Comparison of ENCODE assay signal across 7 mouse cellular contexts in the genomic region with DNA sequence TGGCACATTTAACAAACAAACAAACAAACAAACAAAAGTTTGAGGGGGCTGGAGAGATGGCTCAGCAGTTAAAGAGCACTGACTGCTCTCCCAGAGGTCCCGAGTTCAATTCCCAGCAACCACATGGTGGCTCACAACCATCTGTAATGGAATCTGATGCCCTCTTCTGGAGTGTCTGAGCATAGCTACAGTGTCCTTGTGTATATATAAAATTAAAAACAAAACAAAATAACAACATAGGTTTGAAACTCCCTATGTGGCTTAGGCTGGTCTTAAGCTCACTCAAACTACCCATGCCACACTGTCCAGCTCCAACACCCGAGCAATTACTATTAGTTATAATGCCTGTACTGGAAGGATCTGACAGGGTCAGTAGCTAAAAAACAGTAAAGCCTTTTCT. TPM values are rescaled to one million over a fixed set of nuclear protein-coding genes. Genes with fewer than 3 reads are reported as not detected.
DNase-seq lines count a peak whose midpoint lies in the region; ATAC-seq and TF ChIP-seq lines count a peak whose summit lies in the region.

No protein-coding gene starts in this region.

- peaks cover 4% of the 10 kb centered on the region for H3K4me1 ChIP-seq in lung, postnatal 0 days (ENCODE audit: insufficient read depth, low read depth, low read length)
- peaks cover 27% of the 10 kb centered on the region for H3K4me1 ChIP-seq in forebrain, embryonic 10.5 days
- peaks cover 6% of the 10 kb centered on the region; the same call in 1 of the 2 replicates for H3K4me1 ChIP-seq in limb, embryonic 14.5 days (ENCODE audit: control insufficient read depth, insufficient read depth, low read length)
- H3K4me1 ChIP-seq in stomach, postnatal 0 days (replicated peaks; ENCODE audit: control insufficient read depth, insufficient read depth): peaks cover 3% of the 10 kb centered on the region; the same call in 1 of the 2 replicates

- peak overlapping the region; percentile 88; the same call in 1 of the 2 replicates for H3K27ac ChIP-seq in lung, postnatal 0 days (ENCODE audit: low read length)
- no peak overlapping the region for H3K27ac ChIP-seq in forebrain, embryonic 10.5 days
- no peak overlapping the region for H3K27ac ChIP-seq in limb, embryonic 14.5 days (replicated peaks; ENCODE audit: low read depth, low read length)
- H3K27ac ChIP-seq in stomach, postnatal 0 days (replicated peaks): no peak overlapping the region

- peak overlapping the region; percentile 85; the same call in 1 of the 2 replicates for H3K4me2 ChIP-seq in lung, postnatal 0 days (replicated peaks; ENCODE audit: low read depth, low read length)
- peak overlapping the region; percentile 81 for H3K4me2 ChIP-seq in limb, embryonic 14.5 days (replicated peaks; ENCODE audit: low read depth, low read length, severe bottlenecking)
- H3K4me2 ChIP-seq in stomach, postnatal 0 days (replicated peaks; ENCODE audit: low read depth): peak overlapping the region; percentile 83

- TF ChIP-seq CTCF in lung, postnatal 0 days (IDR thresholded peaks at IDR 0.05): no peak
- TF ChIP-seq CTCF in stomach, postnatal 0 days (IDR thresholded peaks at IDR 0.05; ENCODE audit: low read depth): peak; percentile 23

- no peak for TF ChIP-seq EP300 in lung, postnatal 0 days (IDR thresholded peaks at IDR 0.05)
- TF ChIP-seq EP300 in stomach, postnatal 0 days (optimal IDR thresholded peaks at IDR 0.05): no peak

- H3K36me3 ChIP-seq in lung, postnatal 0 days (ENCODE audit: insufficient read depth, low read length): peaks cover 18% of the 10 kb centered on the region
- peaks cover 45% of the 10 kb centered on the region for H3K36me3 ChIP-seq in forebrain, embryonic 10.5 days (replicated peaks)
- H3K36me3 ChIP-seq in limb, embryonic 14.5 days (ENCODE audit: control insufficient read depth, insufficient read depth, low read length): peaks cover 19% of the 10 kb centered on the region
- H3K36me3 ChIP-seq in stomach, postnatal 0 days (ENCODE audit: control insufficient read depth, insufficient read depth, low read length): peaks cover 6% of the 10 kb centered on the region; the same call in 1 of the 2 replicates

- ATAC-seq in lung, postnatal 0 days: no peak
- no peak for ATAC-seq in limb, embryonic 14.5 days (ENCODE audit: low FRiP score, low read depth)
- ATAC-seq in stomach, postnatal 0 days (ENCODE audit: low FRiP score, low TSS enrichment): no peak

- no peaks in the 10 kb centered on the region for H3K27me3 ChIP-seq in lung, postnatal 0 days (replicated peaks; ENCODE audit: insufficient read depth, low read length)
- H3K27me3 ChIP-seq in forebrain, embryonic 10.5 days (ENCODE audit: poor library complexity, severe bottlenecking): no peaks in the 10 kb centered on the region
- H3K27me3 ChIP-seq in limb, embryonic 14.5 days (ENCODE audit: control insufficient read depth, insufficient read depth, low read length): no peaks in the 10 kb centered on the region
- no peaks in the 10 kb centered on the region for H3K27me3 ChIP-seq in stomach, postnatal 0 days (ENCODE audit: control insufficient read depth, insufficient read depth, low read length)

- H3K9ac ChIP-seq in lung, postnatal 0 days (replicated peaks; ENCODE audit: low read depth): peak overlapping the region; percentile 87; the same call in 1 of the 2 replicates
- no peak overlapping the region for H3K9ac ChIP-seq in limb, embryonic 14.5 days (ENCODE audit: low read depth, low read length, severe bottlenecking)
- peak overlapping the region; percentile 88; the same call in 1 of the 2 replicates for H3K9ac ChIP-seq in stomach, postnatal 0 days (ENCODE audit: low read length)

- no peak overlapping the region for H3K4me3 ChIP-seq in lung, postnatal 0 days (ENCODE audit: low read depth, low read length)
- H3K4me3 ChIP-seq in forebrain, embryonic 10.5 days: peak overlapping the region; percentile 84
- H3K4me3 ChIP-seq in limb, embryonic 14.5 days (replicated peaks; ENCODE audit: low read length): peak overlapping the region; percentile 87; the same call in 1 of the 2 replicates
- H3K4me3 ChIP-seq in stomach, postnatal 0 days (ENCODE audit: low read depth, low read length): no peak overlapping the region

- no peaks in the 10 kb centered on the region for H3K9me3 ChIP-seq in lung, postnatal 0 days (ENCODE audit: low read length)
- H3K9me3 ChIP-seq in forebrain, embryonic 10.5 days: no peaks in the 10 kb centered on the region
- H3K9me3 ChIP-seq in limb, embryonic 14.5 days (ENCODE audit: control insufficient read depth, low read length): no peaks in the 10 kb centered on the region
- H3K9me3 ChIP-seq in stomach, postnatal 0 days (ENCODE audit: control insufficient read depth, low read length): no peaks in the 10 kb centered on the region

- WGBS in lung, postnatal 0 days: 73% methylated on average over 2 of the region's 2 CpGs
- WGBS in forebrain, embryonic 10.5 days: 82% methylated on average over 2 of the region's 2 CpGs
- 81% methylated on average over 2 of the region's 2 CpGs for WGBS in limb, embryonic 14.5 days
- 67% methylated on average over 2 of the region's 2 CpGs for WGBS in stomach, postnatal 0 days

- no peak for DNase-seq in lung, postnatal 0 days (ENCODE audit: low spot score)
- DNase-seq in lung, adult 18-20 months: no peak
- no peak for DNase-seq in forebrain, embryonic 10.5 days (ENCODE audit: extremely low spot score, low spot score)
- DNase-seq in limb, embryonic 14.5 days (ENCODE audit: low spot score): no peak
- no peak for DNase-seq in stomach, postnatal 0 days (ENCODE audit: low spot score)
- DNase-seq in T-cell, adult 2 months (ENCODE audit: low spot score): no peak
- DNase-seq in urinary bladder, postnatal 36 days (ENCODE audit: low spot score in 2 of 2): no peak

- no peak for TF ChIP-seq POLR2A in limb, embryonic 14.5 days (IDR thresholded peaks at IDR 0.05; ENCODE audit: borderline replicate concordance, extremely low read depth, insufficient read depth, insufficient read length)

RNA-seq across cellular contexts. Expression of a gene that starts 1.0 kb away (rescaled TPM):
- polyA plus RNA-seq in lung, postnatal 0 days (2015; fragmentation: Nextera tagmentation; extraction: Ambion mirVana): 316 and 344 TPM in 2 replicates
- 379 and 398 TPM in 2 replicates for polyA plus RNA-seq in forebrain, embryonic 10.5 days (2016; fragmentation: Nextera tagmentation; extraction: Ambion mirVana)
- 312 and 331 TPM in 2 replicates for polyA plus RNA-seq in limb, embryonic 14.5 days (2012; rRNA removed)
- 406 and 435 TPM in 2 replicates for polyA plus RNA-seq in limb, embryonic 14.5 days (2014; fragmentation: Nextera tagmentation; extraction: Ambion mirVana)
- polyA plus RNA-seq in stomach, postnatal 0 days (2015; fragmentation: Nextera tagmentation; extraction: Ambion mirVana): 378 and 415 TPM in 2 replicates

RNA-seq across cellular contexts. Expression of a gene that starts 1.2 kb away (rescaled TPM):
- 33.7 and 34.0 TPM in 2 replicates for polyA plus RNA-seq in lung, postnatal 0 days (2015; fragmentation: Nextera tagmentation; extraction: Ambion mirVana)
- 41.7 and 45.2 TPM in 2 replicates for polyA plus RNA-seq in forebrain, embryonic 10.5 days (2016; fragmentation: Nextera tagmentation; extraction: Ambion mirVana)
- 36.6 and 36.8 TPM in 2 replicates for polyA plus RNA-seq in limb, embryonic 14.5 days (2012; rRNA removed)
- polyA plus RNA-seq in limb, embryonic 14.5 days (2014; fragmentation: Nextera tagmentation; extraction: Ambion mirVana): 36.6 and 39.0 TPM in 2 replicates
- polyA plus RNA-seq in stomach, postnatal 0 days (2015; fragmentation: Nextera tagmentation; extraction: Ambion mirVana): 40.3 and 43.5 TPM in 2 replicates

RNA-seq across cellular contexts. Expression of a gene that starts 15.9 kb away (rescaled TPM):
- 5.2 and 5.6 TPM in 2 replicates for polyA plus RNA-seq in lung, postnatal 0 days (2015; fragmentation: Nextera tagmentation; extraction: Ambion mirVana)
- 20.7 TPM in 2 replicates for polyA plus RNA-seq in forebrain, embryonic 10.5 days (2016; fragmentation: Nextera tagmentation; extraction: Ambion mirVana)
- 14.4 and 23.3 TPM in 2 replicates for polyA plus RNA-seq in limb, embryonic 14.5 days (2012; rRNA removed)
- 10.9 and 12.8 TPM in 2 replicates for polyA plus RNA-seq in limb, embryonic 14.5 days (2014; fragmentation: Nextera tagmentation; extraction: Ambion mirVana)
- polyA plus RNA-seq in stomach, postnatal 0 days (2015; fragmentation: Nextera tagmentation; extraction: Ambion mirVana): 4.3 and 5.1 TPM in 2 replicates

RNA-seq across cellular contexts. Expression of a gene that starts 31.0 kb away (rescaled TPM):
- polyA plus RNA-seq in lung, postnatal 0 days (2015; fragmentation: Nextera tagmentation; extraction: Ambion mirVana): 10.1 and 10.7 TPM in 2 replicates
- polyA plus RNA-seq in forebrain, embryonic 10.5 days (2016; fragmentation: Nextera tagmentation; extraction: Ambion mirVana): 47.5 and 50.4 TPM in 2 replicates
- polyA plus RNA-seq in limb, embryonic 14.5 days (2012; rRNA removed): 28.5 and 35.0 TPM in 2 replicates
- 30.6 and 33.3 TPM in 2 replicates for polyA plus RNA-seq in limb, embryonic 14.5 days (2014; fragmentation: Nextera tagmentation; extraction: Ambion mirVana)
- polyA plus RNA-seq in stomach, postnatal 0 days (2015; fragmentation: Nextera tagmentation; extraction: Ambion mirVana): 8.0 and 8.8 TPM in 2 replicates

RNA-seq across cellular contexts. Expression of a gene that starts 31.1 kb away (rescaled TPM):
- polyA plus RNA-seq in lung, postnatal 0 days (2015; fragmentation: Nextera tagmentation; extraction: Ambion mirVana): 38.3 and 42.3 TPM in 2 replicates
- 63.3 and 73.3 TPM in 2 replicates for polyA plus RNA-seq in forebrain, embryonic 10.5 days (2016; fragmentation: Nextera tagmentation; extraction: Ambion mirVana)
- 90.7 and 123 TPM in 2 replicates for polyA plus RNA-seq in limb, embryonic 14.5 days (2012; rRNA removed)
- 37.8 and 42.6 TPM in 2 replicates for polyA plus RNA-seq in limb, embryonic 14.5 days (2014; fragmentation: Nextera tagmentation; extraction: Ambion mirVana)
- polyA plus RNA-seq in stomach, postnatal 0 days (2015; fragmentation: Nextera tagmentation; extraction: Ambion mirVana): 24.7 and 27.2 TPM in 2 replicates

Comparison
In these comparisons a context has a peak if more than half of its experiments do, and no peak if none do; other contexts are left out.
1. H3K4me3 ChIP-seq: peak in forebrain, embryonic 10.5 days (single experiment) and limb, embryonic 14.5 days (single experiment); none in lung, postnatal 0 days (single experiment) and stomach, postnatal 0 days (single experiment).
2. Peak in every context shown above with its lines, with median percentiles within 50 percentile points of each other: H3K4me2 ChIP-seq.